Mouse (Mus musculus) stomach, embryonic 15.5 days (tissue): ENCODE data around the gene Snca. TPM values are rescaled to one million over a fixed set of nuclear protein-coding genes. Genes with fewer than 3 reads are reported as not detected.
A peak's percentile ranks its signal among the peaks of the same experiment; 100 is the strongest.

Source experiments
- ATAC-seq: fragments of 200-750 bp; cut with Nextera tagmentation; 2 replicates; pipeline ENCODE4 v1.8.0; 2017; ENCODE audit warnings: low read depth, moderate number of reproducible peaks, moderate TSS enrichment; ENCODE audit not compliant: insufficient read depth, low FRiP score
- H3K27ac ChIP-seq: fragments of 300-500 bp; sonication (generic); 2 replicates; pipeline ENCODE4 v1.5.1; 2015; ENCODE audit warnings: mild to moderate bottlenecking, inconsistent platforms
- H3K27me3 ChIP-seq: fragments of 300-500 bp; sonication (generic); replicated peaks from 2 replicates; pipeline ENCODE4 v1.6.1; 2015; ENCODE audit warnings: inconsistent platforms
- H3K36me3 ChIP-seq: fragments of 300-500 bp; sonication (generic); 2 replicates; pipeline ENCODE4 v1.6.1; 2015; ENCODE audit warnings: inconsistent platforms
- H3K4me1 ChIP-seq: fragments of 300-500 bp; sonication (generic); 2 replicates; pipeline ENCODE4 v1.6.1; 2015; ENCODE audit warnings: inconsistent platforms
- H3K4me2 ChIP-seq: fragments of 300-500 bp; sonication (generic); 2 replicates; pipeline ENCODE4 v1.6.1; 2015; ENCODE audit warnings: mild to moderate bottlenecking, inconsistent platforms
- H3K4me3 ChIP-seq: fragments of 300-500 bp; sonication (generic); replicated peaks from 2 replicates; pipeline ENCODE4 v1.5.1; 2015; ENCODE audit warnings: inconsistent platforms
- H3K9ac ChIP-seq: fragments of 300-500 bp; sonication (generic); 2 replicates; pipeline ENCODE4 v1.6.1; 2015; ENCODE audit warnings: inconsistent platforms
- H3K9me3 ChIP-seq: fragments of 300-500 bp; sonication (generic); 2 replicates; pipeline ENCODE4 v1.6.1; 2016; ENCODE audit warnings: inconsistent platforms
- WGBS: fragments of 180-500 bp; shearing (Covaris S2); methylation state at CpG from one replicate; pipeline ENCODE4 v1.1.7; 2015; 5-methylcytosine and 5-hydroxymethylcytosine counted together
- polyA plus RNA-seq: library from polyadenylated mRNA; unstranded; fragments of >200 nt; fragmentation: Nextera tagmentation; extraction: Ambion mirVana; gene quantifications from 2 replicates; pipeline ENCODE4 v1.2.1, GENCODE M21; 2015

Snca gene
- polyA plus RNA-seq, result 37.5 and 60.9 TPM in 2 replicates

- H3K9ac ChIP-seq, result 0 out of 2 replicates have a peak within 1 kb of the TSS, but pooled peaks have one; percentile 9
- peak within 1 kb of the TSS; percentile 98 for H3K4me2 ChIP-seq
- no peaks in the 10 kb centered on the region for H3K9me3 ChIP-seq
- H3K27me3 ChIP-seq, result no peaks in the 10 kb centered on the region
- 0 out of 2 replicates have a peak, but pooled peaks cover 7% of the 10 kb centered on the region for H3K4me1 ChIP-seq
- WGBS, result 2% methylated on average over 14 of the region's 14 CpGs
- no peaks in the 10 kb centered on the region for H3K36me3 ChIP-seq
- H3K4me3 ChIP-seq, result peak within 1 kb of the TSS; percentile 46
- ATAC-seq, result peak; percentile 15; the same call in 1 of the 2 replicates
- no peak within 1 kb of the TSS for H3K27ac ChIP-seq
Measured at GRCm38 (mm10) chr6:60829282-60829891, at the start of gene Snca. Gene Snca, minus strand, starts transcription at chr6:60829855.

GRCm38 (mm10) chr6:60870126-60870525 lies 40.5 kb upstream of the Snca start:
- no peaks in the 10 kb centered on the region for H3K9me3 ChIP-seq
- ATAC-seq, result no peak
- no peak overlapping the region for H3K9ac ChIP-seq
- H3K4me2 ChIP-seq, result no peak overlapping the region
- 61% methylated on average over 1 of the region's 1 CpGs for WGBS
- H3K4me3 ChIP-seq, result no peak overlapping the region
- no peak overlapping the region for H3K27ac ChIP-seq
- no peaks in the 10 kb centered on the region for H3K36me3 ChIP-seq
- H3K4me1 ChIP-seq, result no peaks in the 10 kb centered on the region
- H3K27me3 ChIP-seq, result no peaks in the 10 kb centered on the region

- H3K4me3 ChIP-seq, result no peak overlapping the region
- H3K9ac ChIP-seq, result no peak overlapping the region
- ATAC-seq, result no peak
- H3K4me2 ChIP-seq, result no peak overlapping the region
- H3K4me1 ChIP-seq, result no peaks in the 10 kb centered on the region
- no peaks in the 10 kb centered on the region for H3K27me3 ChIP-seq
- H3K9me3 ChIP-seq, result no peaks in the 10 kb centered on the region
- no peak overlapping the region for H3K27ac ChIP-seq
- 74% methylated on average over 2 of the region's 2 CpGs for WGBS
- no peaks in the 10 kb centered on the region for H3K36me3 ChIP-seq
Measured at GRCm38 (mm10) chr6:60856599-60856998, 26.9 kb upstream of the Snca start.

GRCm38 (mm10) chr6:60851690-60852089 lies 22.0 kb upstream of the Snca start:
- Histone ChIP-seq H3K9me3 (no peaks in the 10 kb centered on the region), H3K27ac (no peak overlapping the region), H3K4me3 (no peak overlapping the region), H3K4me2 (no peak overlapping the region), H3K9ac (no peak overlapping the region), H3K36me3 (no peaks in the 10 kb centered on the region), H3K27me3 (no peaks in the 10 kb centered on the region), H3K4me1 (no peaks in the 10 kb centered on the region)
- 87% methylated on average over 2 of the region's 2 CpGs for WGBS
- ATAC-seq, result no peak

- Histone ChIP-seq H3K9ac (0 out of 2 replicates have a peak overlapping the region, but pooled peaks have one; percentile 9), H3K4me2 (peak overlapping the region; percentile 98), H3K27ac (no peak overlapping the region), H3K27me3 (no peaks in the 10 kb centered on the region), H3K36me3 (no peaks in the 10 kb centered on the region), H3K9me3 (no peaks in the 10 kb centered on the region), H3K4me3 (peak overlapping the region; percentile 46), H3K4me1 (0 out of 2 replicates have a peak, but pooled peaks cover 7% of the 10 kb centered on the region)
- WGBS, result under 1% methylated on average over 35 of the region's 35 CpGs
- peak; percentile 89 for ATAC-seq
Measured at GRCm38 (mm10) chr6:60828429-60829264, 1.0 kb downstream of the Snca start.

- Histone ChIP-seq H3K27me3 (no peaks in the 10 kb centered on the region), H3K27ac (no peak overlapping the region), H3K9me3 (no peaks in the 10 kb centered on the region), H3K9ac (no peak overlapping the region), H3K4me1 (0 out of 2 replicates have a peak, but pooled peaks cover 7% of the 10 kb centered on the region), H3K36me3 (no peaks in the 10 kb centered on the region), H3K4me2 (peak overlapping the region; percentile 98), H3K4me3 (peak overlapping the region; percentile 46)
- WGBS, result 64% methylated on average over 1 of the region's 1 CpGs
- ATAC-seq, result peak; percentile 93
Measured at GRCm38 (mm10) chr6:60828047-60828428, 1.6 kb downstream of the Snca start.

- H3K4me2 ChIP-seq, result no peak overlapping the region
- H3K27me3 ChIP-seq, result no peaks in the 10 kb centered on the region
- no peaks in the 10 kb centered on the region for H3K9me3 ChIP-seq
- 0 out of 2 replicates have a peak, but pooled peaks cover 7% of the 10 kb centered on the region for H3K4me1 ChIP-seq
- WGBS, result 51% methylated on average over 1 of the region's 1 CpGs
- no peak overlapping the region for H3K9ac ChIP-seq
- no peak overlapping the region for H3K27ac ChIP-seq
- no peak overlapping the region for H3K4me3 ChIP-seq
- ATAC-seq, result no peak
- no peaks in the 10 kb centered on the region for H3K36me3 ChIP-seq
Measured at GRCm38 (mm10) chr6:60827290-60827689, 2.4 kb downstream of the Snca start.

GRCm38 (mm10) chr6:60819272-60819671 lies 10.4 kb downstream of the Snca start:
- Histone ChIP-seq H3K27ac (no peak overlapping the region), H3K9me3 (no peaks in the 10 kb centered on the region), H3K4me3 (no peak overlapping the region), H3K4me1 (no peaks in the 10 kb centered on the region), H3K36me3 (no peaks in the 10 kb centered on the region), H3K9ac (no peak overlapping the region), H3K27me3 (no peaks in the 10 kb centered on the region), H3K4me2 (no peak overlapping the region)
- 84% methylated on average over 1 of the region's 1 CpGs for WGBS
- no peak for ATAC-seq

- no peaks in the 10 kb centered on the region for H3K4me1 ChIP-seq
- H3K27ac ChIP-seq, result no peak overlapping the region
- H3K27me3 ChIP-seq, result no peaks in the 10 kb centered on the region
- no peak overlapping the region for H3K9ac ChIP-seq
- no peaks in the 10 kb centered on the region for H3K9me3 ChIP-seq
- H3K4me3 ChIP-seq, result no peak overlapping the region
- ATAC-seq, result no peak
- H3K4me2 ChIP-seq, result no peak overlapping the region
- H3K36me3 ChIP-seq, result no peaks in the 10 kb centered on the region
- 49% methylated on average over 3 of the region's 3 CpGs for WGBS
Measured at GRCm38 (mm10) chr6:60813516-60813915, 16.1 kb downstream of the Snca start.

- no peaks in the 10 kb centered on the region for H3K4me1 ChIP-seq
Measured at GRCm38 (mm10) chr6:60798266-60798665, 31.4 kb downstream of the Snca start.

GRCm38 (mm10) chr6:60793659-60794365 lies 35.8 kb downstream of the Snca start:
- WGBS, result 65% methylated on average over 3 of the region's 3 CpGs
- H3K4me3 ChIP-seq, result no peak overlapping the region
- no peak overlapping the region for H3K4me2 ChIP-seq
- no peak for ATAC-seq
- H3K27me3 ChIP-seq, result no peaks in the 10 kb centered on the region
- no peak overlapping the region for H3K27ac ChIP-seq
- no peaks in the 10 kb centered on the region for H3K9me3 ChIP-seq
- H3K4me1 ChIP-seq, result no peaks in the 10 kb centered on the region
- no peak overlapping the region for H3K9ac ChIP-seq
- H3K36me3 ChIP-seq, result no peaks in the 10 kb centered on the region

More at GRCm38 (mm10) chr6:60798266-60798665, 31.4 kb downstream of the Snca start:
- Histone ChIP-seq H3K9me3 (no peaks in the 10 kb centered on the region), H3K27ac (no peak overlapping the region), H3K27me3 (no peaks in the 10 kb centered on the region), H3K4me3 (no peak overlapping the region), H3K4me2 (no peak overlapping the region), H3K36me3 (no peaks in the 10 kb centered on the region), H3K9ac (no peak overlapping the region)
- no peak for ATAC-seq
- 97% methylated on average over 1 of the region's 1 CpGs for WGBS
